Mouse (Mus musculus): Measurements from ENCODE around the gene Gpat2.

The Gpat2 gene

GRCm38 (mm10) chr2:127424977-127425376 is at the start of gene Gpat2:
Gene Gpat2, plus strand, starts transcription at chr2:127425199.
- ATAC-seq (ENCODE audit: low TSS enrichment) = no peak

- no peak for ATAC-seq (ENCODE audit: low TSS enrichment)
Measured at GRCm38 (mm10) chr2:127375759-127376341, 49.1 kb upstream of the Gpat2 start.

DNA sequence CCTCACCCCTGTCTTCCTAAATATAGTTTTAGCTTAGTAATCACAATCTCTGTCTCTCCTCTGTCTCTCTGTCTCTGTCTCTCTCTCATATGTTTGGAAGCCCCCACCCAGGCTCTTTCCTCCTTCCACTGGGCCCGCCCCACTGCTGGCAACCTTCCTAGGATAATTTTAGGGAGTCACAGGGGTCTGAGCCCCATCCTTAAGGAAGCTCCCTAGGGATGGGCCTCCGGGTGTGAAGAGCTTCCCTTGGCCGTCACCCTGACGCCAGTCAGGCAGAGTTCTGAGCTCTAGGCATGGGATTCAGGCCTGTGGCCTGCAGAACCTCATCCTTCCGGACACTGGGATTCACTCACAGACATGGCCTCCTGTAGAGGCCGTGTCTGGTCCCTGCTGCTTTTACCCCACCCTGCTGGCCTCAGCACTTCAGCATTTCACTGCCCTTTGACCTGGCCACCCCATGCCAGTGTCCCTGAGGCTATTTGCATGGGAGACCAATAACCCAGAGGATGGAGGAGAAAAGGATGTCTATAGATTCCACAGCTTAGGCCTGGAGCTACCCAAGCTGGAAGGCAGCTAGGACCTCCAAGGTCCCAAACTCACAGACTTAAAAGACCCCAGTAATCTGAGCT is 48.5 kb upstream of the Gpat2 start:
- ATAC-seq (ENCODE audit: low TSS enrichment) = no peak

GRCm38 (mm10) chr2:127377942-127378610 is 46.9 kb upstream of the Gpat2 start:
- no peak for ATAC-seq (ENCODE audit: low TSS enrichment)

DNA sequence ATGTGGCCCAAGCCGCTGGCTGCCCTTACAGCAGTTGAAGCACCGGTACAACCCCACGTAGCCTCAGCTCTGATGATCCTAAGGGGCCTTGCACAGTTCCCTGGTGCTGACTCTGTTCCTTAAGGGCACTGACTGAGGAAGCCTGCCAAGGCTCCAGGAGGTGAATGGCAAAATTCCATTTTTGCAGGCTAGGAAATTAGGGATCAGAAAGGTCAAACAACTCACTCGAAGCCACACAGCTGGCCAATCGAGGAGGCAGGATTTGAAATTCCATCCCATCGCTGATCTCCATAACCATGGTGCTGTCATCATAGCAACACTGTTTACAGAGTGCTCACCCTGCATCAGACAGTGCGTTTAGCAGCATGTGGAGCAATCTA is 46.4 kb upstream of the Gpat2 start:
- no peak for ATAC-seq (ENCODE audit: low TSS enrichment)

DNA sequence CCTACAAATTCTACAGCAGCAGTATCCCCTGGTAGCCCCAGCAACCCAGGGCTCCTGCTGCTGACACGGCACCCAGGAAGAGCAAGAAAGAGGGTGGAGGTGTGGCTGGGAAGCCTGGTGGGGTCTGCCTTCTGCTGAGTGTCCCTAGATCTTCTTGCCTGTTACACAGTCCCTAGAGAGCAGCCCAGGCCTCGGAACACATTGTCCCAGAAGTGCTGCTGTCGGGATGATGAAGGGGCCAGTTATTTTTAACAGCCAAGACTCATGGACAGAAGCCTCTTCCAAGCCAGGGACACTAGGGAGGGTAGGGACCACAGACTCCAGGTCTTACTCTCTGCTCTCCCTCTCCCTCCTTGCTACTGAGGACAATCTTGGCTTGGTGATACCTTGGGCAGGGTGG is 45.7 kb upstream of the Gpat2 start:
- no peak for ATAC-seq (ENCODE audit: low TSS enrichment)

- ATAC-seq (ENCODE audit: low TSS enrichment) = no peak
Measured at GRCm38 (mm10) chr2:127383881-127384280, 41.1 kb upstream of the Gpat2 start.

GRCm38 (mm10) chr2:127387521-127387920 is 37.5 kb upstream of the Gpat2 start:
- ATAC-seq (ENCODE audit: low TSS enrichment) = no peak

GRCm38 (mm10) chr2:127390352-127390751 is 34.6 kb upstream of the Gpat2 start:
- ATAC-seq (ENCODE audit: low TSS enrichment) = no peak

- ATAC-seq (ENCODE audit: low TSS enrichment) = no peak
Measured at GRCm38 (mm10) chr2:127390846-127391245, 34.2 kb upstream of the Gpat2 start.

DNA sequence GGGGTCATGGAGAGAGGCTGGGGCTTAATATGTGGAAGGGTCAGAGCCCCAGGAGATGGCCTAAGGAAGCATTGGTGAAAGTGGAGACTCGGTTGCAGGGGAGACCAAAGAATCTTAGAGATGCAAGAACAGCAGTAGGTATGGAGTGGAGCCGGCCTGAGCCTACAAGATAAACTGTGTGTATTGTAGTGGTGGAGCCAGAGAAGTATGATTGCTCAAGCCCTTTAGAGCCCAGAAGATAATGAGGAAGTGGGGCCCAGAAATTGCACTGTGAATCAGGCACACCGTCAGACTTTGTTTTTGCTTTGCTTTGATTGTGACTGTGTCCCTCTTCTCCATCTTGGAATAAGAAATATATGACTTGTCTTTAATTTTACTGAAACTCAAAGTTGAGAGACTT is 33.7 kb upstream of the Gpat2 start:
- ATAC-seq (ENCODE audit: low TSS enrichment) = no peak

- ATAC-seq (ENCODE audit: low TSS enrichment) = no peak
Measured at GRCm38 (mm10) chr2:127394606-127395161, 30.3 kb upstream of the Gpat2 start.

DNA sequence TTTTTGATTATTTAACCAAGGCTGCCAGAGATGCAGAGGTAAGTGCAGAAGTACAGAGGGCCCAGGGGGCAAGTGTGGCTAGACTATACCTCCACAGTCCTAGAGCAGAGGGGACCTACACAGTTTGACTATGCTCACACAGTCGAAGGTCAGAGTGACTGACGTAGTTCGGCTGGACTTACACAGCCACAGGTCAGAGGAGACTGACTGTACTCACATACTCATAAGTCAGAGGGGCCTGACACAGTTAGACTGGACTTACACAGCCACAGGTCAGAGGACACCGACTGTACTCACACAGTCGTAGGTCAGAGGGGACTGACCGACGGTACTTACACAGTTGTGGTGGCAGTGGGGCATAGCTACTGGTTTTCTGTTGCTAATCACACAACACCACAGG is 26.3 kb upstream of the Gpat2 start:
- no peak for ATAC-seq (ENCODE audit: low TSS enrichment)

DNA sequence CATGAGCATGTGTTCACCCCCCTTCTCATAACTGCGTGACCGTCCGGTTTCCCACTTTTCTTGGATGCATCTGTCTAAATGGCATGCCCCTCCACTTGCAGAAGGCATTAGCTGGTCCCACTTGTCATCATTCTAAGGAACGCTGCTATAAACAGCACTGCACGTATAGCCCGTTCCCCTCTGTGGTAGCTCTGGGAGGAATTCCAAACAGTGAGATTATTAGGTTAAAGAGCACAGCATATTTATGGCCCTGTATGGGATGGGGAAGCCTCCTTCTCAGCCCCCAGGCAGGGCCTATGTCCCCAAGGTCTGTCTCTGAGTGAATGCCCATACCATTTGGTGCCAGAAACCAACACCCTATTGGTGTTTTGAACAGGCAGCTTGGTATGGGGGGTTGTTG is 13.9 kb upstream of the Gpat2 start:
- ATAC-seq (ENCODE audit: low TSS enrichment) = no peak

DNA sequence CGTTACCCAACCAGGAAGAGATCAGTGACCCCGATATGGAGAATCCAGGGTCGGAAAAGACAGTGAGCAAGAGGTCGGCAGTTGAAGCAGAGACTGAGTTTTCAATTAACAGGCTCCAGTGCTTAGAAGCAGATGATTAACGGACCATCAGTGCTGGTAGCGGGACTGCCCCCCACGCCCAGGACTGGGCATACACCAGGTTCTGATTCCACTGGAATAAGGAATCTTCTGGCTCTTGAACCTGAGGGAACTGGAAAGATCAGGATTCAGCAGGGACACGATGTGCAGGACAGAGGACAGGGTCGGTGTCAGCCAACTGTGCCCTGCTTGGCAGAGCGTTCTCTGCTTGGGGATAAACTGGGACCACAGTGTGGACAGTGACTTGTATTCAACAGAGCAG is 9.2 kb upstream of the Gpat2 start:
- ATAC-seq (ENCODE audit: low TSS enrichment) = no peak

DNA sequence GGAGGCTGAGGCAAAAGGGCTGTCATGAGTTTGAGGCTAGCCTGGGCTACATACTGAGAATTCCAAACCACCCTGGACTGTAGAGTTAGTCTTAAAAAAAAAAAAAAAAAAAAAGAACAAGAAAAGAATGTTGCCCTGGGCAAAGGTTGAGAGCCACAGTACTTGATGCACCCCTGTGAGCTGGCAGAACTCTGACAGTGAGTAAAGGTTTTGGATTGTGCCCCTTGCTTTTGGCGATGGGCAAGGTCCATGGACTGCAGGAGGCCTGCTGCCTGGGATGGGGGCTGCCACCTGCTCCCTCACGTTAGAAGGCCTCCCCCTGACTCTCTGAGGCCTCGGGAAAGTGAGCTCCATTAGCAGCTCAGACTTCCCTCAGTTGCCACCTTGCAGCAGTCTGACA is 8.3 kb upstream of the Gpat2 start:
- ATAC-seq (ENCODE audit: low TSS enrichment) = no peak

DNA sequence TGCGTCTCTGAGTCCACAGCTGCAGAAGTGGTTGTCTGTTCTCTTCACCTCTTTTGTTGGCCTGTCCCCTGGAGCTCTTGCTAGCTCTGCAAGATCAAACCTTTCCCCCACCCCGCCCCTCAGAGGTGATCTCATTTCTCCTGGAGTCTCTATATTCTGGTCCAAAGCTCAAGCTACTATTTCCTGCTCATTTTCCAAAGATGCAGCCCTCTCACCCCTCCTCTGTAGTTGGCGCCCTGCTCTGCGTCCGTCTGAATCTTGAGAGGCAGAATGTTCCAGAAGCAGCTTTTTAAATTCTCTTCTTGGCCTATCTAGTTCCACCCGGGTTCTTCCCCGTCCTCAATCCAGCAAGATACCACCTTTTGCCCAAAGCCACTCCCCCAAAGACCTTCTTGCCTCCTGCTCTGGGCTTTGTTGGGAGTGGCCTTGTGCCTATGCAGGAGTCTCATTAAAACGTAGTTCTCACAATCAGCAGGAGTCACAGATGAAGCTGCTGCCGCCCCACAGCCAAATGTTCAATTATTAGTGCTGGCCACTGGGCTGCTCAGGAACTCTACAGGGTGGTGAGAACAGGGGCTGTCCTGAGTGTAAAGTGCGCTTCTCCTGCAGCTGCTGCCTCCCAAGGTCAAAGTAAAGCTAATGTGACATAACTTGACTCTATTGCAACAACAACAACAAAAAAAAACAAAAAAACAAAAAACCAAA is 6.6 kb upstream of the Gpat2 start:
- no peak for ATAC-seq (ENCODE audit: low TSS enrichment)

DNA sequence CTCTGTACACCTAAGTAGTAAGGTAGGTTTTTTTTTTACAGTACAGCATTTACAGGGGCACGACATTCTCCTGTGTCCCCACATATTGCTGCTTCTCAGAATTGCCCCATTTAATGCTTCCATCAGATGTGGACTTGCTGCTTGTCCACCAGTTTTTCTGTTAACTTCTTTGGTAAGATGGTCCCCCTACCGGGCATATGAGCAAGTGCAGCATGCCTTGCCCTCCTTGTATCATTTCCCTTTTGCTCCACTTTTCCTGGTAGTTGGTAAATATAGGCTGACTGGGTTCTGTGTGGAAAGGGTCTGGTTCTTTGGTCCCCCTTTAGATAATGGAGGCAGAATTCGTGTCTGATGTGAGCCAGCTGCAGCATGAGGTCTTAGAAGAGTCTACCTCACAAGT is 5.2 kb downstream of the Gpat2 start:
- peak; percentile 74 for ATAC-seq (ENCODE audit: low TSS enrichment)

DNA sequence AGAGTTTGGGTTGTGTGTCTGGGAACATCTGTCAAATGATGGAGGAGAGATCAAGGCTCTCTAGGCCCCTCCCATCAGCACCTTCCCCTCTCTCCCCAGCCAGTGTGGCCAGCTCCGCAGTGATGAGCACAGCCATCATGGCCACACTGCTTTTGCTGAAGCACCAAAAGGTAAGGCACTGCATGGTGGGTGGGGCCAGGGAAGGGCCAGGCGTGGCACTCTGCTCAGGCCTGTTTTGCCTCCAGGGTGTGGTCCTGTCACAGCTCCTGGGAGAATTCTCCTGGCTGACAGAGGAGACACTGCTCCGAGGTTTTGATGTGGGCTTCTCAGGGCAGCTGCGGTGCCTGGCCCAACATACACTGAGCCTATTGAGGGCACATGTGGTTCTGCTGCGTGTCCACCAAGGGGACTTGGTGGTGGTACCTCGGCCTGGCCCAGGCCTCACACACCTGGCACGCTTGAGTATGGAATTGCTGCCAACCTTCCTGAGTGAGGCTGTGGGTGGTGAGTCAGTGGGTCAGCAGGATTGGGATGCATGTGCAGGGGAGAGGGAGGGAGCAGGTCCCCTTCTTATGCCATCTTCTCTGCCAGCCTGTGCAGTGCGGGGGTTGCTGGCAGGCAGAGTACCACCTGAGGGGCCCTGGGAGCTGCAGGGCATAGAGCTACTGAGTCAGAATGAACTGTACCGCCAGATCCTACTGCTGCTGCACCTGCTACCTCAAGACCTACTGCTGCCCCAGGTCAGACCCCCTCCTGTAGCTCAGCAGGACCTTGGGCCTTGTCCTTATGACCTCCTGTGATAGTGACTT is 8.7 kb downstream of the Gpat2 start:
- ATAC-seq (ENCODE audit: low TSS enrichment) = no peak

- no peak for ATAC-seq (ENCODE audit: low TSS enrichment)
Measured at GRCm38 (mm10) chr2:127435135-127435534, 10.1 kb downstream of the Gpat2 start.

GRCm38 (mm10) chr2:127435554-127435953 is 10.6 kb downstream of the Gpat2 start:
- ATAC-seq (ENCODE audit: low TSS enrichment) = no peak

DNA sequence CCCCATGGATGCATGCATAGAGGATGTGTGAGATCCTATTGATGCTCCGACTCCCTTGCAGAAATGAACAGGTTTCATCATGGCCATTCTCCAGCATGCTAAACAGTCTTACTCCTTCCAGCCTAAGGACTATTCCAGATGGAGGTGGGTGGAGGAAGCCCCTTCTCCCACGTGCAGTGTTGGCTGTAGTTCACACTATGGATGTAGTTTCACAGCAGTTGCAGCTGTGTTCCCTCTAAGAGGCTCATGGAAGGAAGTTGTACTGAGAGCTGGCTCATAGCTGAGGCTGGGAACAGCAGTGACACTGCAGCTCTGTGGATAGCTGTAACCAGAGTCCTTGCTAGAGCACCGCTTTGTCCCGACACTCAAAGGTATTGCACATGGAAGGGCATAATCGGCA is 12.7 kb downstream of the Gpat2 start:
- peak; percentile 53; the same call in 1 of the 2 replicates for ATAC-seq (ENCODE audit: low TSS enrichment)

All from frontal cortex, adult (tissue).